Mouse (Mus musculus) ES-E14 (cell line): ENCODE results near the gene Pklr.

Source experiments
- CHD2 ChIP-seq: IDR thresholded peaks from 2 replicates; pipeline ENCODE4 v1.6.1; 2014; ENCODE audit warnings: mild to moderate bottlenecking, low read depth, low read length, inconsistent platforms
- HCFC1 ChIP-seq: IDR thresholded peaks from 2 replicates; pipeline ENCODE4 v1.6.1; 2012; ENCODE audit warnings: low read length, inconsistent platforms, borderline replicate concordance; ENCODE audit not compliant: insufficient read depth
- MAFK ChIP-seq: IDR thresholded peaks from 2 replicates; pipeline ENCODE4 v1.6.1; 2014; ENCODE audit warnings: mild to moderate bottlenecking, low read depth, low read length, inconsistent platforms; ENCODE audit not compliant: insufficient read depth
- ZC3H11A ChIP-seq: IDR thresholded peaks from 2 replicates; pipeline ENCODE4 v1.6.1; 2012; ENCODE audit warnings: low read depth, mild to moderate bottlenecking, inconsistent platforms, low read length, borderline replicate concordance
- ZNF384 ChIP-seq: IDR thresholded peaks from 2 replicates; pipeline ENCODE4 v1.6.1; 2012; ENCODE audit warnings: low read depth, low read length, inconsistent platforms

DNA sequence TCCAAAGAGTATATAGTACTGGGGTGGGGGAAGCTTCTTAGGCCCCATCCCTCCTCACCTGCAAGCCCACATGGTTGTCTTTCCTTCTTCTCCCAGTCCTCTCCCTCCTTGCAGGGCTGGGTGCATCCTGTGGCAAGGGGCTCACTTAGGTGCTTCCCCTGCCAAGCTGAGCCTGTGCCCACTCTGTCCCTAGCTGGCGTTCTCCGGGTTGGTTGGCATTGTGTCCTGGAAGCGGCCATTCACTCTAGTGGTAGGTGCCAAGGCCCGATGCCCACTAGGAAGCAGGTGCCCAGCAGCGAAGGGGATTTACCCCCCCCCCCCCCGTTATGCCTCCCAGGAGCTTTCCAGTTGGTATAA is 48.0 kb downstream of the Pklr start:
- no peak for TF ChIP-seq MAFK
- TF ChIP-seq CHD2 = no peak
- TF ChIP-seq ZNF384 = no peak
- no peak for TF ChIP-seq ZC3H11A
- TF ChIP-seq HCFC1 = no peak
